ENCODE assay signal across 12 mouse cellular contexts in genomic region chr2:32539452-32539981, GRCm38 (mm10). TPM values are rescaled to one million over a fixed set of nuclear protein-coding genes. Genes with fewer than 3 reads are reported as not detected.
DNase-seq lines count a peak whose midpoint lies in the region; ATAC-seq and TF ChIP-seq lines count a peak whose summit lies in the region.
"Had no signal": no experiment of that assay in that cellular context is flagged by ENCODE, and none has a peak within 500 bp of the region (broad histone marks: within the 10 kb centered on the region; RNA-seq: fewer than 3 reads in every experiment).

No protein-coding gene starts in this region.

- H3K4me2 ChIP-seq in embryonic facial prominence, embryonic 14.5 days (ENCODE audit: low read depth, low read length): 0 out of 2 replicates have a peak overlapping the region, but pooled peaks have one; percentile 4
- H3K4me2 ChIP-seq in midbrain, postnatal 0 days (ENCODE audit: low read depth, low read length, poor library complexity, severe bottlenecking): peak overlapping the region; percentile 65; the same call in 1 of the 2 replicates

- no peaks in the 10 kb centered on the region for H3K27me3 ChIP-seq in cerebellum, adult 2 months (ENCODE audit: control insufficient read depth, insufficient read depth, low read length)
- no peaks in the 10 kb centered on the region for H3K27me3 ChIP-seq in embryonic facial prominence, embryonic 14.5 days (replicated peaks; ENCODE audit: control insufficient read depth, insufficient read depth, low read length)
- H3K27me3 ChIP-seq in midbrain, postnatal 0 days (ENCODE audit: insufficient read depth, low read length): no peaks in the 10 kb centered on the region

- no peaks in the 10 kb centered on the region for H3K9me3 ChIP-seq in embryonic facial prominence, embryonic 14.5 days (ENCODE audit: control insufficient read depth, low read length)
- no peaks in the 10 kb centered on the region for H3K9me3 ChIP-seq in midbrain, postnatal 0 days (ENCODE audit: low read length)

- TF ChIP-seq CTCF in cerebellum, adult 2 months (IDR thresholded peaks at IDR 0.05; ENCODE audit: borderline replicate concordance, insufficient read depth, low read depth, low read length): no peak
- no peak for TF ChIP-seq CTCF in left cerebral cortex, adult 2 months (IDR thresholded peaks at IDR 0.05)
- TF ChIP-seq CTCF in midbrain, postnatal 0 days (IDR thresholded peaks at IDR 0.05): no peak

- peak overlapping the region; percentile 47 for H3K9ac ChIP-seq in embryonic facial prominence, embryonic 14.5 days (ENCODE audit: low read depth, low read length)
- no peak overlapping the region for H3K9ac ChIP-seq in midbrain, postnatal 0 days (replicated peaks; ENCODE audit: low read length, poor library complexity, severe bottlenecking)

- H3K36me3 ChIP-seq in embryonic facial prominence, embryonic 14.5 days (ENCODE audit: control insufficient read depth, insufficient read depth, low read length): no peaks in the 10 kb centered on the region
- H3K36me3 ChIP-seq in midbrain, postnatal 0 days (ENCODE audit: insufficient read depth, low read length): no peaks in the 10 kb centered on the region

- no peak overlapping the region for H3K4me3 ChIP-seq in cerebellum, adult 2 months (replicated peaks; ENCODE audit: insufficient read depth, low read depth, low read length)
- H3K4me3 ChIP-seq in left cerebral cortex, adult 2 months: peak overlapping the region; percentile 94; the same call in 1 of the 2 replicates
- no peak overlapping the region for H3K4me3 ChIP-seq in embryonic facial prominence, embryonic 14.5 days (ENCODE audit: low read depth, low read length)
- no peak overlapping the region for H3K4me3 ChIP-seq in midbrain, postnatal 0 days (ENCODE audit: low read depth, low read length)

- peak overlapping the region; percentile 22; the same call in 1 of the 2 replicates for H3K27ac ChIP-seq in cerebellum, adult 2 months (ENCODE audit: insufficient read depth, low read length)
- H3K27ac ChIP-seq in left cerebral cortex, adult 2 months: peak overlapping the region; percentile 7
- H3K27ac ChIP-seq in embryonic facial prominence, embryonic 14.5 days (replicated peaks; ENCODE audit: low read depth, low read length): peak overlapping the region; percentile 54
- H3K27ac ChIP-seq in midbrain, postnatal 0 days (ENCODE audit: low read depth, low read length): no peak overlapping the region
- H3K27ac ChIP-seq: macrophage had no signal

- DNase-seq in cerebellum, adult 2 months: no peak
- DNase-seq in cerebellum, postnatal 36 days: no peak
- no peak for DNase-seq in left cerebral cortex, adult 2 months (ENCODE audit: extremely low spot score in 1 of 2, low spot score in 2 of 2)
- no peak for DNase-seq in left cerebral cortex, adult 9 months (ENCODE audit: low spot score in 2 of 2)
- no peak for DNase-seq in embryonic facial prominence, embryonic 14.5 days (ENCODE audit: low spot score)
- DNase-seq in midbrain, postnatal 0 days (ENCODE audit: low spot score): no peak
- DNase-seq in layer of hippocampus, adult 8-10 months (ENCODE audit: low spot score in 2 of 2): no peak
- no peak for DNase-seq in thymus, adult 18-20 months
- DNase-seq: gastrocnemius, postnatal 14 days; layer of hippocampus, postnatal 36 days had no signal

- peaks cover 57% of the 10 kb centered on the region for H3K4me1 ChIP-seq in cerebellum, adult 2 months (ENCODE audit: control insufficient read depth, insufficient read depth, low read length)
- peaks cover 45% of the 10 kb centered on the region for H3K4me1 ChIP-seq in embryonic facial prominence, embryonic 14.5 days (ENCODE audit: control insufficient read depth, insufficient read depth, low read length)
- H3K4me1 ChIP-seq in midbrain, postnatal 0 days (ENCODE audit: insufficient read depth, low read length): peaks cover 13% of the 10 kb centered on the region

- WGBS in cerebellum, adult 2 months: 59% methylated on average over 14 of the region's 14 CpGs
- 70% methylated on average over 14 of the region's 14 CpGs for WGBS in embryonic facial prominence, embryonic 14.5 days
- WGBS in midbrain, postnatal 0 days: 78% methylated on average over 14 of the region's 14 CpGs

- no peak for TF ChIP-seq POLR2A in cerebellum, adult 2 months (IDR thresholded peaks at IDR 0.05; ENCODE audit: borderline replicate concordance, insufficient read depth, low read length)

- intact Hi-C loops in left cerebral cortex, adult 2 months (cut with DNase I): no loop called here

- no peak for ATAC-seq in embryonic facial prominence, embryonic 14.5 days (ENCODE audit: low read depth)
- no peak for ATAC-seq in midbrain, postnatal 0 days (ENCODE audit: low FRiP score)

RNA-seq across cellular contexts. Expression of gene Fam102a, which starts 4.4 kb away (rescaled TPM):
- polyA plus RNA-seq in cerebellum, adult 2 months (2012; rRNA removed): 38.1 and 40.2 TPM in 2 replicates
- total RNA-seq in left cerebral cortex, adult 2 months (2021): 10 to 100 TPM; 61.1 to 64.8 TPM
- polyA plus RNA-seq in embryonic facial prominence, embryonic 14.5 days (2014; fragmentation: Nextera tagmentation; extraction: Ambion mirVana): 16.3 and 19.2 TPM in 2 replicates
- 21.5 and 24.4 TPM in 2 replicates for total RNA-seq in midbrain, postnatal 0 days (2014; rRNA removed)
- polyA plus RNA-seq in midbrain, postnatal 0 days (2015; fragmentation: Nextera tagmentation; extraction: Ambion mirVana): 6.8 and 7.2 TPM in 2 replicates
- 10 to 100 TPM; 69.9 to 81.1 (median 75.7) TPM for total RNA-seq in layer of hippocampus, adult 8-10 months (2022)

RNA-seq across cellular contexts. Expression of gene Dpm2, which starts 31.1 kb away (rescaled TPM):
- 131 and 137 TPM in 2 replicates for polyA plus RNA-seq in cerebellum, adult 2 months (2012; rRNA removed)
- 10 to 100 TPM; 79.4 to 82.6 TPM for total RNA-seq in left cerebral cortex, adult 2 months (2021)
- 107 and 110 TPM in 2 replicates for polyA plus RNA-seq in embryonic facial prominence, embryonic 14.5 days (2014; fragmentation: Nextera tagmentation; extraction: Ambion mirVana)
- total RNA-seq in midbrain, postnatal 0 days (2014; rRNA removed): 70.0 and 73.3 TPM in 2 replicates
- 135 and 143 TPM in 2 replicates for polyA plus RNA-seq in midbrain, postnatal 0 days (2015; fragmentation: Nextera tagmentation; extraction: Ambion mirVana)
- 10 to 100 TPM; 73.1 to 87.1 (median 74.8) TPM for total RNA-seq in layer of hippocampus, adult 8-10 months (2022)

RNA-seq across cellular contexts. Expression of gene Pip5kl1, which starts 35.1 kb away (rescaled TPM):
- 25.2 and 28.4 TPM in 2 replicates for polyA plus RNA-seq in cerebellum, adult 2 months (2012; rRNA removed)
- total RNA-seq in left cerebral cortex, adult 2 months (2021): 10 to 100 TPM; 10.1 to 14.1 TPM
- polyA plus RNA-seq in embryonic facial prominence, embryonic 14.5 days (2014; fragmentation: Nextera tagmentation; extraction: Ambion mirVana): 0.38 and 1.1 TPM in 2 replicates
- 19.3 and 20.0 TPM in 2 replicates for total RNA-seq in midbrain, postnatal 0 days (2014; rRNA removed)
- polyA plus RNA-seq in midbrain, postnatal 0 days (2015; fragmentation: Nextera tagmentation; extraction: Ambion mirVana): 16.5 and 26.5 TPM in 2 replicates
- total RNA-seq in layer of hippocampus, adult 8-10 months (2022): 1 to 10 TPM; 4.0 to 5.2 (median 4.5) TPM
- total RNA-seq: adrenal gland, adult 18-20 months; gastrocnemius, postnatal 14 days had no signal
- polyA plus RNA-seq: macrophage had no signal

RNA-seq across cellular contexts. Expression of gene 9430097D07Rik, which starts 36.0 kb away (rescaled TPM):
- 0.59 and 0.60 TPM in 2 replicates for polyA plus RNA-seq in cerebellum, adult 2 months (2012; rRNA removed)
- total RNA-seq in left cerebral cortex, adult 2 months (2021): 1 to 10 TPM in 1 of 2 experiments, under 1 TPM in 1; 0.75 to 1.1 TPM
- polyA plus RNA-seq in embryonic facial prominence, embryonic 14.5 days (2014; fragmentation: Nextera tagmentation; extraction: Ambion mirVana): 0.13 and 0.18 TPM in 2 replicates
- 0.16 and 0.33 TPM in 2 replicates for total RNA-seq in midbrain, postnatal 0 days (2014; rRNA removed)
- polyA plus RNA-seq in midbrain, postnatal 0 days (2015; fragmentation: Nextera tagmentation; extraction: Ambion mirVana): 0.69 and 0.82 TPM in 2 replicates
- total RNA-seq in layer of hippocampus, adult 8-10 months (2022): under 1 TPM; 0.23 to 0.74 (median 0.40) TPM
- total RNA-seq: adrenal gland, adult 18-20 months; gastrocnemius, postnatal 14 days had no signal
- polyA plus RNA-seq: macrophage had no signal

RNA-seq across cellular contexts. Expression of gene St6galnac4, which starts 47.4 kb away (rescaled TPM):
- polyA plus RNA-seq in cerebellum, adult 2 months (2012; rRNA removed): 91.4 and 101 TPM in 2 replicates
- 10 to 100 TPM; 37.2 to 38.0 TPM for total RNA-seq in left cerebral cortex, adult 2 months (2021)
- 39.4 and 41.0 TPM in 2 replicates for polyA plus RNA-seq in embryonic facial prominence, embryonic 14.5 days (2014; fragmentation: Nextera tagmentation; extraction: Ambion mirVana)
- total RNA-seq in midbrain, postnatal 0 days (2014; rRNA removed): 50.9 and 51.1 TPM in 2 replicates
- 38.0 and 38.6 TPM in 2 replicates for polyA plus RNA-seq in midbrain, postnatal 0 days (2015; fragmentation: Nextera tagmentation; extraction: Ambion mirVana)
- total RNA-seq in layer of hippocampus, adult 8-10 months (2022): 10 to 100 TPM; 36.1 to 48.6 (median 40.3) TPM
